Mouse (Mus musculus): Measurements from ENCODE around the gene Prickle2.

Prickle2 gene

DNA sequence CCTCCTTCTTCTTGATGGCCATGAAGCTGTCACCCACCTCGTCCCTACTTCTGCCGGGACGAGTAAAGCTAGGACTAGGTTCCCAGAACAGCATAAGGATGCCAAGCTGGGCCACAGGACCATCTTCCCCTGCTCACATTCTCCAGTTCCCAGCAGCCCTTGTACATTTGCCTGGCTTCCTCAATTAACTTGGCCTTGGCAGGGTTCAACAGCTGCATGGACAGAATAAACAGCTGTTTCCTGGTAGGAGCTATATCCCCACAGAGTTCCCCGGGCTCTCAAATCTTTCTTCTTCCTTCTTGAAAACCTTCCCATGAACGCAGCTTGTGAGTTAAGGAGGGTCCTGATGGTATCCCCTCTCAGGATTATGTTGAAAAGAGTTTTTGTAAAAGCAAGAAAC is 317.3 kb downstream of the Prickle2 start:
- DNase-seq (ENCODE audit: low read depth, low spot score) = no peak

DNA sequence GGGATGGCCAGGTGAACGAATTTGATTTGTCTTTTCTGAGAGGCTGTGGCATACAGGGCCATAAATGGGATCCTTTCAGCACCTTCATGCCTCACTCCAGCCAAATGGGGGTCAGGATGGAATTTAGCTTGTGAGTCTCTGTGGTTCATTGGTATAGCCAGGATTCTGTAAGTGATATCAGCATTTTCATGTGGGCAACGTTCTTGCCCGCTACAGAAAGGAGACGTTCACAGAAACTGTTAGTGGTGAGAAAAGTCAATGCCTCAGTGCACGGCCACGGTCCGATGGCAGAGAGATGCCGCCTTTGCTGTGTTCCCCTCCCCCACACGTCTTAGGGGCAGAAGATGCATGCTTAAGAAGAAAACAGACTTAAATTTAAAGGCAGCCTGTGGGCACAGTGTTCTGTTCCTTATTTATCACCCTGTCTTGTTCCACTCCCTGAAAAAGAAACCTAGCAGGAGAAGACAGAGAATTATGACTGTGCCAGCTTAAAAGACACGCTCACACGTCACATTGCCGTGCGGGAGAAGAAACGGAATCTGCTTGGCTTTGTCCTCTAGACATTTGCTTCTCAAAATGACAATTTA is 322.7 kb downstream of the Prickle2 start:
- DNase-seq (ENCODE audit: low read depth, low spot score) = no peak

DNA sequence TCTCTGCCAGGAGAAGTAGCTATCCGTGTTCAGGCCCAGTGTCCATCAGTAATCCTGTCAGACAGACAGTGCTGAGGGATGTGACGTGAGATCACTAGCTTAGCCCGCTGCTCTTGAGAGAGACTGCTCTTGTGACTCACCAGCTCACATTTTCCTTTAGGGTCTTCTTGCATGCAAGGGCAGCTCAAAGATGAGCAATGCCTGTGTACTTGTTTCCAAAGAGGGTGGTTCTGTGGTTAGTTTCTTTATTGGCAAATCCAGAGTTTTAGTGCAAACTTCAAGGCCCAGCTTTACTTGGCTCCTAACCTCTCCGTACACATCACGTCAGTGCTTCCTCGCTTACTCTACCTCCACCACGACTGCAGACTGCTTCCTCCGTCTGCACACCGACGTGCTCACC is 324.9 kb downstream of the Prickle2 start:
- no peak for DNase-seq (ENCODE audit: low read depth, low spot score)

DNA sequence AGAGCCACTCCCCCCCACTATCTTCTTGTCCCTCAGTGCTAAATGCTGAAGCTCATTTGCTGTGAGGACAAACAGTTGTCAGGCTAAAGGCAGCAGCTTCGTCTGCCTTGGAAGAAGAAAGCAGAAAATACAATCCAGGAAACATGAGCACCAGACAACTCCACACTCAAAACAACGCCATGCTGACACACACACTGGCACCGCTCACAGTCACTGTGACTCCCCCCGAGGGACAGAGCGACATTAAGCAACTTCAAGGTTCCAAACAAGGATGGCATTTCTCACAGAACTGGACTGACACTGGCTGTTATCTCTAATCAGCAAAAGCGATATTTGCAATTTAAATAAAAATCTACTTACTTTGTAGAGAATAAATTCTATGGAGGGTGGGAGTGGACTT is 331.1 kb downstream of the Prickle2 start:
- no peak for DNase-seq (ENCODE audit: low read depth, low spot score)

DNA sequence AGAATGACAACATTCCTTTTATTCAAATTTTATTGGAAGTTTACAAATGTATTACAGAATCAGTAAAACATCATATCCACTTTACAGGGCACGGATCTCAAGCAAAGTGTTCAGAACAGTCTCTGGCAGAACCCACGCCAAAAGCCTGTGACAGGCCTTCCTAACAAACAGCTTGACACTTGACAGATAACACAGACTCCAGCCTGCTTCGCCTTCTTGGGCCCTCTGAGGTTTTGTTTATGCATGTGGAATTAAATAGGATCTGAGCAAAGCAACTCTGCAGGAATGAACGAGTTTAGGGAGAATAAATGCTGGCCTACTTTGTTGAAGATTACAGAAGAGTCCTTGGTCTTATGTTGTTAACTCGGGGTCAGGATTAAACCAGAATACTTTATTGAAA is 335.1 kb downstream of the Prickle2 start:
- DNase-seq (ENCODE audit: low read depth, low spot score) = no peak

DNA sequence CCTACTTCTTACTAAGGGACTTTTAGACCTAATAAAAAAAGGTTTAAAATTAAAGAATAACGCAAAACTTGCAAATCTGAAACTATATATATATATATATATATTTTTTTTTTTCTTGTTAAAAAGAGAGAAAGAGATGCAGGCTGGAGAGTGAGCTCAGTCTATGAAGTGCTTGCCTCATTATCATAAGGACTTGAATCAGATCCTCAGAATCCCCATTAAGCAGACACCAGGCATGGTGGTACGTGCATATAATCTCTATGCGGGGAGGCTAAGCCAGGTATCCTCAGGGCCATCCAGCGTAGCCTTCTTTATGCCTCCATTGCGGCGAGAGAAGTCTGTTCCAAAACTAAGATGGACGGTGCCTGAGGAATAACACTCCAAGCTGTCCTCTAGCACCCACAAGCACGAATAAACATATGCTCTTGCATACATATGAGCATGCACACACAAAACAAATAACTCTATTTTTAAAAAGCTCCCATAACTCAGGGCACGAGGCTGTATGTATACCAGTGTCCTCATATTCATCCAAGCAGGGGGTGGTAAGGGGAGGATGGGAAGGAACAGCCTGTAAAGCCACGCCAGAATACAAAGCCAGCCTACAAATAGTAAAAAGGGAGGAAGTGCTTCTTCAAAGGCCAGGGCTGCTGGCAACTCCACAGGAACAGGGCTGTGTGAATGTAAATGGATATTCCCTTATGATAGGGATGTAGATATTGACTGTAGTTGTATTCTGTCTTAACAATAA is 358.5 kb downstream of the Prickle2 start:
- DNase-seq (ENCODE audit: low read depth, low spot score) = no peak

DNA sequence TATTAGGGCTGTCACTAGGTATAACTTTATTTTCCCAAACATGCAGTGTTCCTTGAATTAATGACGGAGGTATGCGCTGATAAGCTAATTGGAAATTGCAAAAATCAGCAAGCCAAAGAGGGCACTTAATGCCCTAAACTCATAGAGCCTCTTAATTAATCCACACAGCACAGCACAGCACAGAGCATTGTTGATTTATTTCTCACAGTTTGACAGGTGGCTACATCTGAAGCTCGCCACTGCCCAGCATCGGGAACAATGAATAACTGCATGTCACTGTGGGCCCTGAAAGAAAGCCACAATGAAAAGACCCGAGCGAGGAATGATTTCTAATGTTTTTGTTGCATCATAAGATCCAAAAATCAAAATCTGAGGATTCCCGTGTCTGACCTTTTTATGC is 359.2 kb downstream of the Prickle2 start:
- DNase-seq (ENCODE audit: low read depth, low spot score) = no peak

DNA sequence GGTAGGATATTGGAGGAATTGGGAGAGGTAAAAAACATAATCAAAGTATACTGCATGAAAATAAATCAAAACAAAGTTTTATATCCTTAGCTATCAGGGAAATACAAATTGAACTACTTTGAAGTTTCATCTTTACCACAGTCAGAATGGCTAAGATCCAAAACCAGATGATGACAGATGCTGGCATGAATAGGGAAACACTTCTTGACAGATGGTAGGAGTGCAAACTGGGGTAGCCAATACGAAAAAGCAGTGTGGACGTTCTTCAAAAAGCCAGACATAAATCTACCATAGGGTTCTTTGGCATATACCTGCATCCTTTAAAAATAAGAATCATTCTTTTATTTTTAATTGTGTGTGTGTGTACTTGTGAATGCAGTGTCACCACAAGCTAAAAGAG is 360.8 kb downstream of the Prickle2 start:
- no peak for DNase-seq (ENCODE audit: low read depth, low spot score)

DNA sequence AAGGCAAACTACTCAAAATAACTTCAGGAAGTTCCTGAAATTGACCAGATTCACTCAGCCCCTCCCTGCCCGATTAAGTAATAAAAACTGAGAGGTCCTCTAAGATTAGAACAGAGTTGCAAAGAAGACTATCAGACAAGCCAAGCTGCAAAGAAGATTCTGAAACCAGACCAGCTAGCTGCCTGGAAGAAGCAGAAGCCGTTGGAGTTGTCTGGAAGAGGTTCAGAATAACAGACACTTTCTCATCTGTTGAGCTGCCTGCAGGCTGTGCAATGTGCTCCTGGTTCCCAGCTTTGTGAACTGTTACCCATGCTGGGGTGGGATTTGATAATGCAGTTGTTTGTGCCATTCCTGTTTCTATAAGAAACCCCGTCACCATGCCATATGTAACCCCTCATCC is 361.4 kb downstream of the Prickle2 start:
- DNase-seq (ENCODE audit: low read depth, low spot score) = no peak
